In genomic region chr8:118448011-118448410, GRCm38 (mm10) we compare ENCODE assay signal across 27 mouse cellular contexts.
"Had no signal": no experiment of that assay in that cellular context is flagged by ENCODE, and none has a peak within 500 bp of the region (broad histone marks: within the 10 kb centered on the region; RNA-seq: fewer than 3 reads in every experiment).

No protein-coding gene starts in this region.

- ATAC-seq: inflammation-experienced regulatory T-cells, adult 6 months; intestine, embryonic 15.5 days; intestine, postnatal 0 days; liver, postnatal 0 days had no signal

- H3K27me3 ChIP-seq: heart, embryonic 12.5 days; hindbrain, embryonic 12.5 days; intestine, embryonic 15.5 days; limb, embryonic 12.5 days; liver, embryonic 13.5 days; liver, embryonic 15.5 days had no signal

- H3K4me2 ChIP-seq: heart, embryonic 12.5 days; hindbrain, embryonic 12.5 days; hindbrain, embryonic 14.5 days; intestine, embryonic 15.5 days; limb, embryonic 12.5 days; liver, embryonic 11.5 days; liver, embryonic 13.5 days; liver, embryonic 15.5 days had no signal

- H3K4me1 ChIP-seq: hindbrain, embryonic 10.5 days; hindbrain, embryonic 12.5 days; intestine, embryonic 15.5 days; limb, embryonic 10.5 days; limb, embryonic 12.5 days; liver, embryonic 13.5 days; liver, embryonic 15.5 days had no signal

- H3K9ac ChIP-seq: heart, embryonic 12.5 days; hindbrain, embryonic 12.5 days; hindbrain, embryonic 14.5 days; intestine, embryonic 15.5 days; limb, embryonic 12.5 days; liver, embryonic 13.5 days; liver, embryonic 15.5 days; liver, postnatal 0 days had no signal

- H3K27ac ChIP-seq: gastrocnemius, adult 2 months; heart, embryonic 10.5 days; hindbrain, embryonic 10.5 days; hindbrain, embryonic 12.5 days; hindbrain, embryonic 14.5 days; intestine, embryonic 15.5 days; layer of hippocampus, adult 2 months; left cerebral cortex, adult 2 months; limb, embryonic 10.5 days; limb, embryonic 12.5 days; liver, embryonic 13.5 days; liver, embryonic 15.5 days had no signal

- H3K9me3 ChIP-seq: heart, embryonic 10.5 days; heart, embryonic 12.5 days; hindbrain, embryonic 10.5 days; hindbrain, embryonic 12.5 days; intestine, embryonic 15.5 days; limb, embryonic 10.5 days; limb, embryonic 12.5 days; liver, embryonic 15.5 days had no signal

- DNase-seq: gastrocnemius, adult 2 months; gastrocnemius, postnatal 10 days; gastrocnemius, postnatal 25 days; heart, adult 18-20 months; heart, postnatal 10 days; heart, postnatal 4 days; kidney, adult 8-10 months; kidney, postnatal 10 days; kidney, postnatal 25 days; kidney, postnatal 4 days; liver; liver, embryonic 13.5 days; liver, postnatal 0 days had no signal

- H3K36me3 ChIP-seq: heart, embryonic 10.5 days; heart, embryonic 12.5 days; hindbrain, embryonic 10.5 days; hindbrain, embryonic 12.5 days; intestine, embryonic 15.5 days; limb, embryonic 10.5 days; limb, embryonic 12.5 days; liver, embryonic 13.5 days; liver, embryonic 15.5 days had no signal

- H3K4me3 ChIP-seq: gastrocnemius, adult 2 months; heart, embryonic 10.5 days; heart, embryonic 12.5 days; hindbrain, embryonic 10.5 days; hindbrain, embryonic 12.5 days; intestine, embryonic 15.5 days; layer of hippocampus, adult 2 months; left cerebral cortex, adult 2 months; limb, embryonic 10.5 days; limb, embryonic 12.5 days; liver, embryonic 13.5 days; liver, embryonic 15.5 days had no signal
